Mouse (Mus musculus): ENCODE measurements around the gene Vps52. TPM values are rescaled to one million over a fixed set of nuclear protein-coding genes. Genes with fewer than 3 reads are reported as not detected.
"Not testable (repeated sequence)": the region's sequence is repeated elsewhere in the genome, so short reads cannot be mapped to it uniquely, and the experiment has no call there.

The Vps52 gene
- polyA plus RNA-seq, 1 experiment from 2014 or later: 53.5 TPM

DNA sequence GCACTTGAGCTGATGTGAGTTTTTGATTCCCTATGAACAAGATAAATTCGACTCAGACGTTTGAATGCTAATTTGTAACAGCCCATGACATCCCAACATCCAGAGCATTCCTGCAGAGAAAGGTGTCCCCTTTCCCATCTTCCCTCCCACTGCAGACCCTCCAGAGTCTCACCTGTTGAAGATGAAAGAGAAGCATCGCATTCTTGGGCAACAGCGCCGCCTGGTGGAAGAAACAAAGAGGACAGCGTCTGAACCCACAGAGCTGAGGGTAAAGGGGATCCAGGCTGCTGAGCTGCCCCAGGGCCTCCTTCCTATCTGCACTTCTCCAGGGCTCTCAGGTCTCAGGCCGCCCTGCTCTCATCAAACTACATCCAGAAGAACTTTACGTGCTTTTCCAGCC is 26.5 kb downstream of the Vps52 start:
- H3K36me3 ChIP-seq; H3K9me3 ChIP-seq (replicated peaks); ATAC-seq (replicated peaks; ENCODE audit: low FRiP score); H3K4me3 ChIP-seq (replicated peaks); H3K27ac ChIP-seq; H3K9ac ChIP-seq: not testable (repeated sequence)
- Histone ChIP-seq H3K27me3 (peaks cover 39% of the 10 kb centered on the region), H3K4me2 (peak overlapping the region; percentile 81), H3K4me1 (peaks cover 30% of the 10 kb centered on the region)
- 11% methylated on average over 8 of the region's 8 CpGs for WGBS

DNA sequence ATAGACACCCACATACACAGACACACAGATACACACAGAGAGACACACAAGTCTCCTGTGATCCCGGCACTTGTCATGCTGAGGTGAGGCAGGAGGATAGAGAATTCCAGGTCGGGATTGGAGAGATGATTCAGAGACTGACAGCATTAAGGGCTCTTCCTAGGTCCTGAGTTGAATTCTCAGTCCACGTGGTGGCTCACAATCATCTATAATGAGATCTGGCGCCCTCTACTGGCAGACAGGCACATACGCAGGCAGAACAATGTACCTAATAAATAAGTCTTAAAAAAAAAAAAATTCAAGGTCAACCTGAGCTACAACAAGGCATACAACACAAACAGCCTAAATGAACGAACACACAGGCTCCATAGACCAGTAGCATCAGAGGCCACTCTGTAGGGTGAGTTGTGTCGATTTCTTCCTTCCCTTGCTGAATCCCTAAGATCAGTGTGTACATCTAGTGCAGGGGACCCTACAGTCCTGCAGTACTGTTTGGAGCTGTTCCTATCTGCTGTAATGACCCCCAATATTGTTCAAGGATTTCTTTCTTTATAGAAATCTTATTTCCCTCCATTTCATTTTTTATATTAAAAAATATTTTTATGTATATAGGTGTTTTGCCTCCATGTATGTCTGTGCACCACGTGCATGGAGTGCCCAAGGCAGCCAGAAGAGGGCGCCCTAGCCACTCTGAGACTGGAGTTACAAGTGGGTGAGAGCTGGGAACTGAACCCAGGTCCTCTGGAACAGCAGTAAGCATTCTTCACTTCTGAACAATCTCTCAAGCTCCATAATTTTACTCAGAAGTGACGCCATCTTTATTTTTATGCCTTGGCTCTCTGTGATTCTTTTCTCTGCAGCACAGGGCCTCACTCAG is 36.4 kb downstream of the Vps52 start:
- 33% methylated on average over 10 of the region's 10 CpGs for WGBS

DNA sequence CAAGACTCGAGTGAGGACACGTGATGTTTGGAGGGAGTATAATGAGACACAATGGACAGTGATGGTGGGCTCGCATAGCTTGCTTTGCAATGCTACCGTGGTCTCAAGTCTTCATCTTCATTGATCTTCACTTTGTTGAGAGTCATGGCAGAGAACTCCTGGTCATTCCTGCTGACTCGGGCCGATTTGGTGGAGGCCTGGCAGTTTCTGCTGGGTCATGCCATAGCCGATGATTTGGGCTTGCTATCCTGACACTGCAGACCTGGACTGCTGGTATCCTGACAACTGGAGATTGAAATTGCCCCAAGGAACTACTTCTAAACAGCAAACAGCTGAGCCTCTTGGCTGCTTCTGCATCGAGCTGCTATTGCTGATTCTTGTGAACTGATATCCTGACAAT is 39.3 kb downstream of the Vps52 start:
- Histone ChIP-seq H3K4me1 (peaks cover 9% of the 10 kb centered on the region), H3K9me3 (replicated peaks) (no peaks in the 10 kb centered on the region), H3K27ac (no peak overlapping the region), H3K4me3 (replicated peaks) (no peak overlapping the region), H3K36me3 (no peaks in the 10 kb centered on the region), H3K27me3 (peaks cover 29% of the 10 kb centered on the region), H3K4me2 (no peak overlapping the region), H3K9ac (no peak overlapping the region)
- ATAC-seq (replicated peaks; ENCODE audit: low FRiP score): no peak
- 87% methylated on average over 8 of the region's 8 CpGs for WGBS

More for the DNA sequence above, 36.4 kb downstream of the Vps52 start:
- no peak for ATAC-seq (replicated peaks; ENCODE audit: low FRiP score)
- no peaks in the 10 kb centered on the region for H3K9me3 ChIP-seq (replicated peaks)
- peaks cover 8% of the 10 kb centered on the region for H3K27me3 ChIP-seq
- H3K36me3 ChIP-seq: no peaks in the 10 kb centered on the region
- H3K4me3 ChIP-seq (replicated peaks): no peak overlapping the region
- no peak overlapping the region for H3K27ac ChIP-seq
- no peak overlapping the region for H3K9ac ChIP-seq
- no peaks in the 10 kb centered on the region for H3K4me1 ChIP-seq
- no peak overlapping the region for H3K4me2 ChIP-seq

DNA sequence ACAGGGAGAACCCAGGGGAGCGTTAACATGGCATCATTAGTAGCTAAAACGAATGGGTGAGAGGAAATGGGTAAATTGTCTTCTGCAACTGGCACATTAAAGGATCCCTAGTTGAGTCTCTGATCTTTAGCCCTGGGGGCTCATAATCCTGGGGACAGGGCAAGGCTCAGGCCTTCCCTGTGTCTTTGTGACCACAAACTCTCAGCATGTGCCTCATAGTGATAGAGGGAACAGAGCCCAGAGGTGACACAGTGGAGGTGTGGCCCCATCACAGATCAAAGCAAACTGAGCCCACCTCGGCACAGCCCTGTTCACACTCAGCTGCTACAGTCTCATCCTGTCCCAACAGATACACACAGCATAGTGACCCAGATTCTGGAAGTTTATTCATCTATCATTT is 40.0 kb downstream of the Vps52 start:
- Histone ChIP-seq H3K36me3 (no peaks in the 10 kb centered on the region), H3K4me1 (peaks cover 15% of the 10 kb centered on the region), H3K27ac (no peak overlapping the region), H3K4me2 (no peak overlapping the region), H3K9ac (no peak overlapping the region), H3K27me3 (peaks cover 36% of the 10 kb centered on the region), H3K9me3 (replicated peaks) (no peaks in the 10 kb centered on the region), H3K4me3 (replicated peaks) (no peak overlapping the region)
- WGBS: 32% methylated on average over 3 of the region's 3 CpGs
- no peak for ATAC-seq (replicated peaks; ENCODE audit: low FRiP score)

DNA sequence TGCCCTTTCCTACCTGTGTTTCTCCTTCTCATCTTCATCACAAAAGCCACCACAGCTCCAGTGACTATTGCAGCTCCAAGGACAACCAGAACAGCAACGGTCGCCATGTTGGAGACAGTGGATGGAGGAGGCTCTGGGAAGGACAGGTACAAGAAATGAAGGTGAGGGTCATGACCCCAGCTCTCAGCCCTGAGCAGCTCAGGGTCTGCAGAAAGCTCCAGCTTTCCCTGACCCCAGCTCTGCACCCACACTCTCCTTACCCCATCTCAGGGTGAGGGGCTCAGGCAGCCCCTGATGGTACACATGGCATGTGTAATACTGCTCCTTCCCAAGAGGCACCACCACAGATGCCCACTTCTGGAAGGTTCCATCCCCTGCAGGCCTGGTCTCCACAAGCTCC is 41.4 kb downstream of the Vps52 start:
- not testable (repeated sequence) for ATAC-seq (replicated peaks; ENCODE audit: low FRiP score); H3K36me3 ChIP-seq; H3K4me2 ChIP-seq; H3K9ac ChIP-seq; H3K9me3 ChIP-seq (replicated peaks); H3K4me3 ChIP-seq (replicated peaks); H3K27ac ChIP-seq
- 88% methylated on average over 2 of the region's 2 CpGs for WGBS
- H3K4me1 ChIP-seq: peaks cover 15% of the 10 kb centered on the region
- H3K27me3 ChIP-seq: peaks cover 49% of the 10 kb centered on the region

DNA sequence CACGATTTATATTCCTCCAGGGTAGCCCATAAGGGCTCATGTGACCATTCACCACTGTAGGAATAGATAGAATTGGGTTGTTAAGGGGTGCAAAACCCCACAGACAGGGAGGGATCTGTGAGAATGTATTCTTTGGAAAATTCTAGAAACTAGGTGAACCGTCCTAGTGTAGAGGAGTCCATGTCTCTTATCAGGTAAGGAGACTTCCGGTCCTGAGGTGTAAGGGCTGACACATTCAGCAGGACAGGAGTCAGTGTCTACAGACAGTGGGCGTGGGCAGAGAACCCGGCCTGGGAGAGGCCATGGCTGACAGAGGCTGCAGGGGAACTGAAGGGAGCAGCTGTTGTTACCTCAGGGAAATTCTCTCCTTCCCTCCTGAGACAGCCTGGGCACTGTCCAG is 43.1 kb downstream of the Vps52 start:
- not testable (repeated sequence) for H3K4me2 ChIP-seq; H3K9me3 ChIP-seq (replicated peaks); H3K27ac ChIP-seq; ATAC-seq (replicated peaks; ENCODE audit: low FRiP score); H3K36me3 ChIP-seq; H3K9ac ChIP-seq; H3K4me3 ChIP-seq (replicated peaks)
- Histone ChIP-seq H3K4me1 (peaks cover 15% of the 10 kb centered on the region), H3K27me3 (peaks cover 54% of the 10 kb centered on the region)
- 54% methylated on average over 5 of the region's 5 CpGs for WGBS

DNA sequence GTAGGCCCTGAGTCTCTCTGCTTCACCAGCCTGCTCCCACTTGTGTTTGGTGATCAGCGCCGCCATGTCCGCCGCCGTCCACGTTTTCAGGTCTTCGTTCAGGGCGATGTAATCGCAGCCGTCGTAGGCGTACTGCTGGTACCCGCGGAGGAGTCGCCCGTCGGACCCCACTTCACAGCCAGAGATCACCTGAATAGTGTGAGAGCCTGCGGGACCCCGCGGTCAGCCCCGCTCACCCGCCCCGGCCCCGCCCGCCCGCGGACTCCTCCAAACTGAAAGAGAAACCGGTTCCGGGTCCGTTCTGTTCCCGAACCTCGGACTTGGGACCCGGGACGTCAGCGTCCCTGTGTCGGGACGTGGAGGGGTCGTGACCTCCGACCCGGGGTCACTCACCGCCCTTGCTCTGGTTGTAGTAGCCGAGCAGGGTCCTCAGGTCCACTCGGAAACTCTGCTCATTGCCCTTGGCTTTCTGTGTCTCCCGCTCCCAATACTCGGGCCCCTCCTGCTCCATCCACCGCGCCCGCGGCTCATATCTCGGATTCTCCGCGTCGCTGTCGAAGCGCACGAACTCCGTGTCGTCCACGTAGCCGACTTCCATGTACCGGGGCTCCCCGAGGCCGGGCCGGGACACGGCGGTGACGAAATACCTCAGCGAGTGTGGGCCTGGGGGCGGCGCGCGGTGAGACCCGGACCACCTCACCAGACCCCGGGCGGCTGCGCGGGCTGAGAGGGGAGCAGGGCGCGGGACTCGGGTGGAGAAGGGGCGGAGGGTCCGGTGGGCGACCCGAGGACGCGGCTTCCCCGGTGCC is 43.9 kb downstream of the Vps52 start:
- Histone ChIP-seq H3K9ac (peak overlapping the region; percentile 37), H3K4me2 (peak overlapping the region; percentile 97), H3K27me3 (peaks cover 58% of the 10 kb centered on the region), H3K27ac (no peak overlapping the region), H3K4me3 (replicated peaks) (peak overlapping the region; percentile 59), H3K36me3 (no peaks in the 10 kb centered on the region), H3K4me1 (peaks cover 15% of the 10 kb centered on the region), H3K9me3 (replicated peaks) (no peaks in the 10 kb centered on the region)
- ATAC-seq (replicated peaks; ENCODE audit: low FRiP score): peak; percentile 65
- WGBS: 1% methylated on average over 87 of the region's 87 CpGs

DNA sequence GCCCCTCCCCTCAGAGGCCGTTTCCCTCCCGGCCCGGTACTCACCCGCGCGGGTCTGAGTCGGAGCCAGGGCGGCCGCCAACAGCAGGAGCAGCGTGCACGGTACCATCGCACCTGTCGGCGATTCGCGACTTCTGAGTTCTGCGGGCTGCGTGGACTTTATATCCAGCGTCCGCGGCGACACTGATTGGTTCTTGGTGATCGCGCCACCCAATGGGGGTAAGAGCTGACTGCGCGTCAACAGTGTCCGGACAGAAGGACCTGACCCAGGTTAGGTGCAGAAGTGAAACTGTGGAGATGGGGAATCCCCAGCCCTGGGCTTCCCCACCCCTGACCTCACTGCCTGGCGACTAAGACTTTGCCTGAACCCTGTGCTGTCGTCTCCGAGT is 44.5 kb downstream of the Vps52 start, which contains the start of gene H2-K1:
TSS of gene H2-K1 (minus strand) at position 198 of the 388 bp plus-strand sequence.
- WGBS: under 1% methylated on average over 26 of the region's 30 CpGs
- Histone ChIP-seq H3K4me3 (replicated peaks) (peak within 1 kb of the TSS; percentile 59), H3K36me3 (no peaks in the 10 kb centered on the region), H3K4me1 (peaks cover 15% of the 10 kb centered on the region), H3K27me3 (peaks cover 59% of the 10 kb centered on the region), H3K27ac (no peak within 1 kb of the TSS), H3K9ac (peak within 1 kb of the TSS; percentile 37), H3K4me2 (peak within 1 kb of the TSS; percentile 97), H3K9me3 (replicated peaks) (no peaks in the 10 kb centered on the region)
- peak; percentile 92 for ATAC-seq (replicated peaks; ENCODE audit: low FRiP score)

DNA sequence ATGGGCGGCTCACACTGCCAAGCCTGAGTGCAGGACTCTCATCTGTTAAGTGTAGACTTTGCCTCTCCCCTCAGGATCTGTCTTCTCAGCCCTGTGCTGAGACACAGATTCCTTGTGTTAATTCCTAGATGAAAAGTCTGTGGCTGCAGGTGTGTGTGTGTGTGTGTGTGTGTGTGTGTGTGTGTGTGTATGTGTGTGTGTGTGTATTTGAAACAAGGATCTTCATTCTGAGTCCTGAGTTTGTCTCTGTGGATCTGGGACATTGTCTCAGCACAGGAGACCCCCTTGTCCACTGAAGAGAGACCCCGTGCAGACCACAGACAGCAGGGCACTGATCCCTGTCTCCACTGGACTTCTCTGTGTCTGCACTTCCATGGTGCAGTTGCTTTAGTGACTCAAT is 45.2 kb downstream of the Vps52 start:
- WGBS: 67% methylated on average over 2 of the region's 2 CpGs
- not testable (repeated sequence) for H3K36me3 ChIP-seq; H3K4me3 ChIP-seq (replicated peaks)

DNA sequence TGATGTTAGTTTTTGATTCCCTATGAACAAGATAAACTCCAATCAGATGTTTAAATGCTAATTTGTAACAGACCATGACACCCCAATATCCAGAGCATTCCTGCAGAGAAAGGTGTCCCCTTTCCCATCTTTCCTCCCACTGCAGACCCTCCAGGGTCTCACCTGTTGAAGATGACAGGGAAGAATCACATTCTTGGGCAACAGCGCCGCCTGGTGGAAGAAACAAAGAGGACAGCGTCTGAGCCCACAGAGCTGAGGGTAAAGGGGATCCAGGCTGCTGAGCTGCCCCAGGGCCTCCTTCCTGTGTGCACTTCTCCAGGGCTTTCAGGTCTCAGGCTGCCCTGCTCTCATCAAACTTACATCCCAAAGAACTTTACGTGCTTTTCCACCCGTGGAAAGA is 47.8 kb downstream of the Vps52 start:
- no peak overlapping the region for H3K4me3 ChIP-seq (replicated peaks)
- no peaks in the 10 kb centered on the region for H3K9me3 ChIP-seq (replicated peaks)
- H3K9ac ChIP-seq: no peak overlapping the region
- no peaks in the 10 kb centered on the region for H3K36me3 ChIP-seq
- H3K27me3 ChIP-seq: peaks cover 60% of the 10 kb centered on the region
- no peak for ATAC-seq (replicated peaks; ENCODE audit: low FRiP score)
- WGBS: 7% methylated on average over 5 of the region's 5 CpGs
- no peak overlapping the region for H3K27ac ChIP-seq
- peaks cover 15% of the 10 kb centered on the region for H3K4me1 ChIP-seq
- no peak overlapping the region for H3K4me2 ChIP-seq

More for the DNA sequence above, 45.2 kb downstream of the Vps52 start:
- H3K9ac ChIP-seq: 0 out of 2 replicates have a peak overlapping the region, but pooled peaks have one; percentile 37
- H3K27ac ChIP-seq; ATAC-seq (replicated peaks; ENCODE audit: low FRiP score); H3K9me3 ChIP-seq (replicated peaks): not testable (repeated sequence)
- peaks cover 65% of the 10 kb centered on the region for H3K27me3 ChIP-seq
- peak overlapping the region; percentile 97 for H3K4me2 ChIP-seq
- peaks cover 15% of the 10 kb centered on the region for H3K4me1 ChIP-seq

DNA sequence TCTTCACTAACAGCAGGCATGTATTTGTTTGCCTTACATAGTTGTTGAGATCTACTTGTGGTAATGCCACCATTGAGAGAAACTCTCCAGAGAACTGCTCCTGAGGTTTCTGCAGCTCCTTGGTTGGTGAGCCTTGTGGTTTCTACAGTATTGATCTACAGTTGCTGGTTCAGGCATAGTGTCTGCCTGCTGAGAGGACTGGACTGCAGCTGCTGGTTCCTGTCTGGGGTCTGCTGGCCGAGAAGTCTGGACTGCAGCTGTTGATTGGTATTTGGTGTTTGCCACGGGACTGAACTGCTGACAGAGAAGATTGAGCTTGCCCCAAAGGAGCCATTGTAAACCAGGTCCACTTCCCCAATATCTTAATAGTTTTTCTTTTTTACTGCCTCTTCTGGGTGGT is 51.0 kb downstream of the Vps52 start:
- Histone ChIP-seq H3K4me3 (replicated peaks) (no peak overlapping the region), H3K9ac (no peak overlapping the region), H3K9me3 (replicated peaks) (no peaks in the 10 kb centered on the region), H3K27me3 (peaks cover 29% of the 10 kb centered on the region), H3K27ac (no peak overlapping the region), H3K4me1 (no peaks in the 10 kb centered on the region), H3K36me3 (no peaks in the 10 kb centered on the region), H3K4me2 (no peak overlapping the region)
- no peak for ATAC-seq (replicated peaks; ENCODE audit: low FRiP score)
- WGBS: 40% methylated on average over 2 of the region's 2 CpGs

DNA sequence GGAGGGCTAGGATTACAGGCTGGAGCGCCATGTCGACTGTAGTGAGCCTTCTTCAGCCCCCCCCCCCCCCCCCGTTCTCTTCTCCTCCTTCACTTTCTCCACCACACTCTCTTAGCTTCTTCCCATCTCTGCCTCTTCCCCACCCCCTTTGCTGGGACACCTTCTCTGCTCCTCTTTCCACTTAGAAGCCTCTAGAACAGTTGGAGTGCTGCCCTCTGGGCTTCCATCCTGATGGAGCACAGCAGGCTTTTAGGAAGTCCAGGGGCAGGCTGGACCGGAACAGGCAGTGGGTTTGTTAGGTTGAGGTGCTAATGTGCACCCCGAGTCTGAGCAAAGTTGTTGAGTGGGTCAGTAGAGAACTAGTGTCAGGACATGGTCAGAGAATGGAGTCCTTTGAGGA is 54.5 kb downstream of the Vps52 start:
- Histone ChIP-seq H3K27me3 (peaks cover 15% of the 10 kb centered on the region), H3K27ac (no peak overlapping the region), H3K9ac (no peak overlapping the region), H3K9me3 (replicated peaks) (no peaks in the 10 kb centered on the region), H3K4me1 (no peaks in the 10 kb centered on the region), H3K4me3 (replicated peaks) (no peak overlapping the region), H3K36me3 (no peaks in the 10 kb centered on the region), H3K4me2 (no peak overlapping the region)
- 66% methylated on average over 5 of the region's 5 CpGs for WGBS
- ATAC-seq (replicated peaks; ENCODE audit: low FRiP score): no peak
